Mouse (Mus musculus) thymus, adult 2 months (tissue): ENCODE results near the gene Dexi. TPM values are rescaled to one million over a fixed set of nuclear protein-coding genes. Genes with fewer than 3 reads are reported as not detected.

ENCODE experiments used
- DNase-seq: peaks from one replicate; pipeline ENCODE4 v3.0.0; 2021
- H3K27ac ChIP-seq: fragments of 200-500 bp; 2 replicates; pipeline ENCODE4 v1.5.1; 2012; ENCODE audit warnings: low read length, control low read depth; ENCODE audit not compliant: control insufficient read depth, insufficient read depth
- H3K27me3 ChIP-seq: fragments of 200-500 bp; 2 replicates; pipeline ENCODE4 v1.6.1; 2012; ENCODE audit warnings: mild to moderate bottlenecking, low read length, moderate library complexity, mixed read lengths; ENCODE audit not compliant: control insufficient read depth, insufficient read depth
- H3K36me3 ChIP-seq: fragments of 200-500 bp; 2 replicates; pipeline ENCODE4 v1.6.1; 2012; ENCODE audit warnings: mild to moderate bottlenecking, low read length, moderate library complexity; ENCODE audit not compliant: control insufficient read depth, insufficient read depth
- H3K4me1 ChIP-seq: fragments of 200-500 bp; replicated peaks from 2 replicates; pipeline ENCODE4 v1.6.1; 2012; ENCODE audit warnings: low read length; ENCODE audit not compliant: control insufficient read depth, insufficient read depth
- H3K4me3 ChIP-seq: fragments of 200-500 bp; 2 replicates; pipeline ENCODE4 v1.5.1; 2012; ENCODE audit warnings: mild to moderate bottlenecking, low read length, control low read depth, moderate library complexity; ENCODE audit not compliant: control insufficient read depth, insufficient read depth
- CTCF ChIP-seq: fragments of 200-500 bp; IDR thresholded peaks from 2 replicates; pipeline ENCODE4 v1.5.1; 2012; ENCODE audit warnings: mild to moderate bottlenecking, control low read depth, low read length, moderate library complexity, borderline replicate concordance; ENCODE audit not compliant: control insufficient read depth, poor library complexity, insufficient read depth; ENCODE audit errors: extremely low read depth
- POLR2A ChIP-seq: fragments of 200-500 bp; IDR thresholded peaks from 2 replicates; pipeline ENCODE4 v1.6.1; 2012; ENCODE audit warnings: mild to moderate bottlenecking, low read length, control low read depth, moderate library complexity; ENCODE audit not compliant: control insufficient read depth, poor library complexity, insufficient read depth; ENCODE audit errors: extremely low read depth
- WGBS: fragments of 180-500 bp; shearing (Covaris S2); methylation state at CpG from one replicate; pipeline ENCODE4 v1.1.7; 2018; 5-methylcytosine and 5-hydroxymethylcytosine counted together
- polyA plus RNA-seq: library from polyadenylated mRNA; depleted of rRNA; stranded (reverse); fragments of >200 nt; gene quantifications from 2 replicates; pipeline ENCODE4 v1.2.3, GENCODE M21; 2012; rRNA removed

Gene Dexi
- polyA plus RNA-seq = 122 and 146 TPM in 2 replicates

DNA sequence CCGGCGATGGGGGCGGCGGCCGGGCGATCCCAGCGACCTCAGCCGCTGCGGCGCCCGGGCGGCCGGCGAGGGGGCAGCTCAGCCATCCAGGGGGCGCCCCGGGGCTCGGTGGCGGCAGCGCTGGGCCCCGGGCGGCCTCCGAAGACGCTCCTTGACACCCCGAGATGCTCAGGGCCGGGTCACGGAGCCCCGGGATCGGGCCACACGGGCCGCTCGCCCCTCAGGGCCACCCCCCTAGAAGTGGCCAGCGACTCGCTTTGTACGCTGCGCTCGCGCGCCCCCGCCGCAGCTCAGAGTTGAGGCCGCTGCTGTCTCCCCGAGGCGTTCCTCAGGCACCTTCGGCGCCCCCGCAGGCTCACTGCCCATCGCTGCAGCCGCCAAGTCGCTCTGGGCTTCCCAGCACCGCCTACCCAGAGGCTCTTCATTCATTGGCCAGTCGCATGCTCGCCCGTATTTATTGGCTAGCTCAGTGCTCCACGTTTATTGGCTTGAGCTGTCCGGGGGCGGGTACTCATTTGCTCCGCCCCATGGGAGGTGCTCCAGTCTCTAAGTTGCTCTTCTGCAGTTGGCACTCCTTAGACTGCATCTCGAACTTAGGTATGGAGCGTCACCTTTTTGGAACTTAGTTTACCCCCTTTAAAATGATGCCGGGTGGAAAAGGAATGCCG lies at the start of gene Dexi:
Gene Dexi, minus strand, starts transcription at position 357 of the 668 bp plus-strand sequence.
- Histone ChIP-seq H3K36me3 (no peaks in the 10 kb centered on the region), H3K4me1 (peaks cover 35% of the 10 kb centered on the region), H3K4me3 (peak within 1 kb of the TSS; percentile 81), H3K27ac (peak within 1 kb of the TSS; percentile 61; the same call in 1 of the 2 replicates), H3K27me3 (no peaks in the 10 kb centered on the region)
- TF ChIP-seq CTCF = no peak
- peak; percentile 98 for TF ChIP-seq POLR2A
- peak; percentile 94 for DNase-seq
- under 1% methylated on average over 57 of the region's 61 CpGs for WGBS

DNA sequence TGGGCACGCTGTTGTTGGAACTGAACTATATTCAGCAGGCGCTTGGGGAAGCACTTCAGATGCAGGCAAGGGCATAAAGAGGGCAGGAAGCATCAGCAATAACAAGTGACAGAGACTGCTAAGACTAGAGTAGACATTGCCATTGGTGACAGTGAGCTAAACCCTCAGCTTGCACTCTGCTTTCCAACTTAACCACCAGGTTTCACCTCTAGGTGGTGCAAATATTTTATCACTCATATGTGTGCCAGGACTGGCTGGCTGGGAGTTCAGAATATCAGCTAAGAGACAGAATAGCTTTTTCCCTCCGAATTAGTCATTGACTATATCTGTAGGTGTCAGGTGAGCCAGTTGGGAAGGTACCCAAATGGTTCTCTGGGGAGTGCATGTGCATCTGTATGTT lies 43.7 kb upstream of the Dexi start:
- WGBS = 81% methylated on average over 3 of the region's 3 CpGs
- peaks cover 22% of the 10 kb centered on the region for H3K4me1 ChIP-seq
- H3K4me3 ChIP-seq = no peak overlapping the region
- TF ChIP-seq CTCF (no peak), POLR2A (no peak)
- H3K27me3 ChIP-seq = no peaks in the 10 kb centered on the region
- peak overlapping the region; percentile 60 for H3K27ac ChIP-seq
- peak; percentile 64 for DNase-seq
- H3K36me3 ChIP-seq = no peaks in the 10 kb centered on the region

DNA sequence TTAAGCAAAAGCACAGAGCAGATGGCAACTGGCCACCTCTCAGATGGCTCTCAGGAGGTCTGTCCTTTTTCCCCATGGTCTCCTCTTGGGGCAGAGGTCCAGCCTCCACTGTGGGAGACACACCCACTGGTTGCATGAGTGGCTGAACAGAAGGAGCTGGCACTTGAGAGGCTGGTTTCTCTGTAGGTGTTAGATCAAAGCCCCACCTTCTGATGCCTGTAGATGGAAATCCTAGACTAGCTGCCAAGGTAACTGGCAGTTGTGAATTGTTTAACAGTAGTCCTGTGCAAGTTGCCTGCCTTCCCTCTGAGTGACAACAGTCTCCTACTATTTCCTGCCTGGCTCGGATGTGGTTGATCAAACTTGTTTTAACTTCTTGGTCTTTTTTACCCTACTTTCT lies 42.3 kb upstream of the Dexi start:
- peak overlapping the region; percentile 96 for H3K27ac ChIP-seq
- WGBS = 0% methylated on average over 1 of the region's 1 CpGs
- peak; percentile 51 for DNase-seq
- H3K4me1 ChIP-seq = peaks cover 22% of the 10 kb centered on the region
- no peak overlapping the region for H3K4me3 ChIP-seq
- TF ChIP-seq POLR2A (no peak), CTCF (no peak)
- H3K36me3 ChIP-seq = peaks cover 7% of the 10 kb centered on the region; the same call in 1 of the 2 replicates
- no peaks in the 10 kb centered on the region for H3K27me3 ChIP-seq

DNA sequence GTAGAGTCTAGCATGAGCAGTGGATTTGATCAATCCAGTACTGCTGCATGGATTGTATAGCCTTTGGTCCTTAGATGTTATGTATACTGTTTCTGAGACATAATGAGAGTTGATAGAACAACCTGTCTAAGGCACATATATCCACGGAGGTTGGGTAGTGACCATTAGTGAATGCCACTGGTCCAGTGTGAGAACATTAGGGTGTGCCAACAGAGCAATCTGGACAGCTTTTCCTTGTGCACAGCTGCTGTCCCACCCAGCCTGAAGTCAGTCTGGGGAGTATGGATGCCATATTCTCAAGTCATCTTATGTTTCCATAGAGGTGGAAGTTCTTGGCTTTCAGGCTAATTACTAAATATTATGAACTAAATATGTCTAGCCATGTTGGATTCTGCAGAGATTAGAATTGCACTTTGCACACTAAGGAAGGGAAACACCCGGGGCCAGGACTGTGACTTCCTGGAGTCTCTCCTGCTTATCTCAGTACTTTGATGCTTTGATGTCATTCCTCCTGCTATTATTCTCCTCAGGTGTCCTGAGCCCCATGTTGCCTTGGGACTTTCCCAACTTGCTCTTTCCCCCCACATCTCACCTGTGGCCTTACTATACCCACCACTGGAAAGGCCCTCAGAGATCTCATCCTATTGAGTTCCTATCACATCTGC lies 38.5 kb upstream of the Dexi start:
- Histone ChIP-seq H3K27me3 (no peaks in the 10 kb centered on the region), H3K27ac (no peak overlapping the region), H3K36me3 (peaks cover 7% of the 10 kb centered on the region; the same call in 1 of the 2 replicates), H3K4me1 (peaks cover 37% of the 10 kb centered on the region), H3K4me3 (no peak overlapping the region)
- DNase-seq = no peak
- WGBS = 77% methylated on average over 2 of the region's 2 CpGs
- TF ChIP-seq POLR2A = no peak
- no peak for TF ChIP-seq CTCF

DNA sequence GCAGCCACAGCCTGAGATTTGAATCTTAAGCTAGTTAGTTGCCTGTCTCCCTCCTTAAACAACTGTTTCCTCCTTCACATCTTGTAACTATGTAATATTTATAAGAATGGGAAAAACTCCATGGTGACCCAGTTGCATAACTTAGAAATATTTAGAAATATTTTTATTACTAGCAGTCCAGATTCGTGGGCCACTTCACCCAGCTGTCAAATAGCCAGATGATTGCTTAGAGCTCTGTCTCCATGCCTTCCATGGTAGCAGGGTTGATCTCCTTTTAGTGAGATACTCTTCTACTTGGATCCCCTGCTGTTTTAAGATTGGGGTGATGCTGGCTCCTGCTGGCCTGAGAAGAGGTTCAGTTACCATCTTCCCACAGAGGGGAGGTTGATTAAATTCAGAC lies 35.5 kb upstream of the Dexi start:
- no peak for DNase-seq
- Histone ChIP-seq H3K27ac (no peak overlapping the region), H3K36me3 (peaks cover 14% of the 10 kb centered on the region), H3K4me3 (no peak overlapping the region), H3K4me1 (peaks cover 28% of the 10 kb centered on the region), H3K27me3 (no peaks in the 10 kb centered on the region)
- 87% methylated on average over 1 of the region's 1 CpGs for WGBS
- TF ChIP-seq CTCF = no peak
- no peak for TF ChIP-seq POLR2A

DNA sequence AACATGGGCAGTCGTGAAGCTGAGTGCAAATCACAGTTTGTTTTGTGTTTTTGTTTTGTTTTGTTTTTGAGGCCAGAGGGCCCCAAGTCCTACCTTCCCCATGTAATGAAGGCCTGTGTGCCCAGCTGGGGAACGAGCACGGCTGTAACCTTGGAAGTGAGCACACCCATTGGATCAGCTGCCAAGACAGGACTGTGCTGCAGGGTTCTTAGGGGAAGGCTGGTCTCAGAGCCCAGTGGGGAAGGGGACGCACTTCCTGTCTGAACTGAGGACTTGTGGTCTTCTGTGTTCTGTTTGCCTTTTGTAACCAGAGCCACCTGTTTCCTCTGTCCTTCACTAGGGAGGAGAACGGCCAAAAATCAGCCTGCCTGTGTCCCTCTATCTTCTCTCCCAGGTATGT lies 34.7 kb upstream of the Dexi start:
- no peaks in the 10 kb centered on the region for H3K27me3 ChIP-seq
- DNase-seq = no peak
- H3K4me1 ChIP-seq = peaks cover 28% of the 10 kb centered on the region
- peaks cover 18% of the 10 kb centered on the region for H3K36me3 ChIP-seq
- TF ChIP-seq POLR2A = no peak
- no peak for TF ChIP-seq CTCF
- H3K4me3 ChIP-seq = no peak overlapping the region
- WGBS = 34% methylated on average over 5 of the region's 5 CpGs
- H3K27ac ChIP-seq = no peak overlapping the region
